Mouse (Mus musculus) adrenal gland, adult 8-10 months (tissue): ENCODE measurements around the gene Mpnd. TPM values are rescaled to one million over a fixed set of nuclear protein-coding genes. Genes with fewer than 3 reads are reported as not detected.

Experiments
- DNase-seq: peaks from one replicate; pipeline ENCODE4 v3.0.0; 2022
- total RNA-seq, 4 experiments: library from RNA; stranded (reverse); gene quantifications; 2 replicates each; pipeline ENCODE4 v1.2.4; 2022

Gene Mpnd
- total RNA-seq, 4 experiments from 2014 or later = 101 to 119 (median 110) TPM

- DNase-seq = no peak
Observed at GRCm38 (mm10) chr17:55986030-55986961, 19.2 kb upstream of the Mpnd start, which contains the start of gene Fsd1. Gene Fsd1 (plus strand): TSS chr17:55986509.

DNA sequence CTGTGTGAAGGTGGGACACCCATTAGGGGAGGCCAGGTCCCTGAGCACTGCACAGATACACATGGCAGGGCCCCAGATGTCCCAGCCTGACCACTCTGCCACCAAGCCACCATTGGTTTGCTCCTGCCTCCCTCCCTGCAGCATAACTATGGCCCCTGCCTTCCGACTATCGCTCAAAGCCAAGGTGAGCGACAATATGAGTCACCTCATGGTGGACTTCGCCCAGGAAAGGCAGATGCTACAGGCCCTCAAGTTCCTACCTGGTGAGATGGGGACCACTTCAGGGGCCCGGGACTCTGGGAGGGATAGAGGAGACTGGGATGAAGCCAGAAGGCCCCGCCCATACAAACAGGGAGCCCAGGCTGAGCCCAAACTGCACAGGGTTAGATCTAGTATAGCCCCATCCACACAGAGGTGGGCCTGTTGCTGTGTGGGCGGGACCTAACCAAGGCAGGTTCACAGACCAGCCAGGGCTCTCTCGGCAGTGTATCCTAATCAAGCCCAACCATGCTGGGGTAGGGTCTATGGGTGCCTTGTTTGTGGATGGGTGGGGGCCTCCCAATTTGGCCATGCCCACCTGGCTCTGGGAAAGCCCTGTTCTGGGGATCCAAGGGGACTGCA is 15.1 kb upstream of the Mpnd start:
- no peak for DNase-seq

DNA sequence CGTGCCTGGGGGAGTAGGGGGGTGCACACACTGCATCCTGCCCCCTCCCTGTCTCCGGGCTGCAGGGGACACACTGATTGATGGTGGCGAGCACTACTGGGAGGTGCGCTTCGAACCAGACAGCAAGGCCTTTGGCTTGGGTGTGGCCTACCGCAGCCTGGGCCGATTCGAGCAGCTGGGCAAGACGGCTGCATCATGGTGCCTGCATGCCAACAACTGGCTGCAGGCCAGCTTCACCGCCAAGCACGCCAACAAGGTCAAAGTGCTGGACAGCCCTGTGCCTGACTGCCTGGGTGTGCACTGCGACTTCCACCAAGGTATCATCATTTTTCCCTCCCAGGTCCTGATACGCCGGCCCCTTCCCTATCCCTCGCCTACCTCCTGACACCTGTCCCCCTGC is 9.5 kb upstream of the Mpnd start:
- DNase-seq = peak; percentile 71

- no peak for DNase-seq
Observed at GRCm38 (mm10) chr17:55999794-56000499, 5.6 kb upstream of the Mpnd start.

DNA sequence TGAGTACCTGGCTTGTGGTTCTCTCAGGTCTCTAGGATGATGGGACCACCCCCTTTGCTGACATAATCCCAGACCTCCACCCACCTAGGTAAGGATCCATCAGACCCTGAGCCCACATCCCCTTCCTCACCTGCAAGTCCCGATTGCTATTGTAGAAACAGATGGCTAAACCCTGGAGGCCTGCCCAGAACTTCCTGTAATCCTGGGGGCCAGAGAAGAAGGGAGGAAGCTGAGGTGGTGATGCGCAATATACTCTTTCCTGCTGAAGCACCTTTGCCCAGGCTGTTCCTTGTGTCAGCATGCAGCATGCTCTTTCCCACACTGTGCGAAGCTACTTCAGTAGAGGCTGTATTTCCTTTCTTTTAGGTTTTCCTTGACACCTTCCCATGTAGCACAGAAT is 2.5 kb upstream of the Mpnd start:
- no peak for DNase-seq

DNA sequence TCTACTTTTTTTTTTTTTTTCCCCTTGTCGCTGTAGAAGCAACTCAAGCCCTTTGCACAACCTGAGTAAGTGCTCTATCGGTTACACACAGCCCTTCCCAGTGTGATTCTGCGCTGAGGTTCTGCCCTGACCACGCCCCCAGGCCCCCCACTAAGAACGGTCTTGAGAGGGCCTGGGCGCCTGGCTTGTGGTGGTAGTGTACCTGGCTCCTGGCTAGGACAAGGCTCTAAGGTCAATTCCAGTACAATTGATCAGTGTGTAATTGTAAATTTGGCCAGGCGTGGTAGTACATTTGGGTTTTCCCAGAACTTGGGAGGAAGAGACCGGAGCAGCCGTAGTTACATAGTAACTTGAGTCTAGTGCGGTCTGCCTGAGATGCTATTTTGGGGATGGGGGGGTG is 1.4 kb downstream of the Mpnd start:
- DNase-seq = no peak

DNA sequence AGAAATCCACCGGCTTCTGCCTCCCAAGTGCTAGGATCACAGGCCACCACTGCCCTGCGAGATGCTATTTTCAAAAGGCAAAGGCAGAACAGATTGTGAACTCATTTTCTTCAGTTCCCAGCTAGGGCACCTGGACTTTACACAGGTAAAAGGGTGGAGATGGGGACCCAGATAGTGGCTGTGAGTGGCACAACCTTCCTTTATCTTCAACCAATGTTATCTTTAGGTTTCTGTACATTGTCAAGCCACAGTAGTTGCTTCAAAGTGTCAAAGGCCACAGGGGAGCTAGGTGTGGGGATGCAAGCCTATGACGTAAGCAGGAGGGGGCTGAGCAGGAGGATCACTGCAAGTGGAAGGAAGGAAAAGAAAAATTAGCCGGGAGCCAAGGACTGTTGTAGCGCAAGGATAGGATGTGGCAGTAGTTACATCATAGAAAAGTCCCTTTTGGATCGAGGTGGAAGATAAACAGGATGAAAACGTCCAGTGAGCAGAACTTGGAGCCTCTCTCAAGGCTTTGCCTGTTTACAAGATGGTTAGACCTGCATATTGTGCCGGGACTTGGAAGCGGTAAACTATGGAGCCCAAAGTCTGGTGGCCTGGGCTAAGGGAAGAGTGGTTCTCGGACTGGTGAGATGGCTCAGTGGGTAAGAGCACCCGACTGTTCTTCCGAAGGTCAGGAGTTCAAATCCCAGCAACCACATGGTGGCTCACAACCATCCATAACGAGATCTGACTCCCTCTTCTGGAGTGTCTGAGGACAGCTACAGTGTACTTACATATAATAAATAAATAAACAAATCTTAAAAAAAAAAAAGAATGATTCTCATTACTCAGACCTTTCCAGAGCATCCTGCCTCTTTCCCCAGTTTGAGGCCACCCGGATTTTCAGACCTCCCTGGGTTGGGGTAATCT is 2.2 kb downstream of the Mpnd start:
- peak; percentile 9 for DNase-seq

- peak; percentile 96 for DNase-seq
Observed at GRCm38 (mm10) chr17:56008356-56009087, 3.0 kb downstream of the Mpnd start.

DNA sequence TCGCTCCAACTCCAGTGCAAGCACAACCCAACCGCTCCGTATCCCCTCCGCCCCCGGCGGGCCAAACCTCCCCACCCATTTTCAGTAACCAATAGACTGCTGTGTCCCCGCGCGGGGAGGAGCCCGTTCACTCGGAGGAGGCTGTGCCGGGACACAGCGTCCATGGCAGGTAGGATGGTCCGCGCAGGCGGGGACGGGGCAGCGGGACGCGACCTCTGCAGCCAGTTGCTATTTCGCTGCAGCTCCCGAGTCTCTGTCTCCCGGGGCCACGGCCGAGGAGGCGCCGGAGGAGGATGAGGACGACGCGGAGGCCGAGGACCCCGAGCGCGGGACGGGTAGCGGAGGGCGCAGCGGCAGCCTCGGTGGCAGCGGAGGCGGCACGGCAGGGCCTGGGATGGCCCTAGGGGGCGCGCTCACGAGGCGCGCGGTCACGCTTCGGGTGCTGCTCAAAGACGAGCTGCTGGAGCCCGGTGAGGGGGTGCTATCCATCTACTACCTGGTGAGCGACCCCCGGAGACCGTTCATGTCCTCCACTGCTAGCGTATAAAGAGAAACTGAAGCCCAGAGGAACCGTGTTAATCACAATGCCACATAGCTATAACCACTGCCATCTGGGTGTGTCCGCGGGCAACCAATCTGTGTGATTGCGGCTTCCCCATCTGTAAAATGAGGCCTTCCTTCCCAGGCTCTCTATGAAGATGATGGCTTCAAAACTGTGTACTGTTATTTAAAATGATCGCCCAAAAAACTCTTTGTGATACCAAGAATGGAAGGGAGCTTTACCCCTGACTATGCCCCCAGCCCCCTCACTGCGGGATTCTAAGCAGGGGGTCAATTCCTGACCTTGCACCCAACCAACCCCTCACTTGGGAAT is 3.8 kb downstream of the Mpnd start:
- DNase-seq = peak; percentile 92

- DNase-seq = no peak
Observed at GRCm38 (mm10) chr17:56009962-56010240, 4.4 kb downstream of the Mpnd start.

DNA sequence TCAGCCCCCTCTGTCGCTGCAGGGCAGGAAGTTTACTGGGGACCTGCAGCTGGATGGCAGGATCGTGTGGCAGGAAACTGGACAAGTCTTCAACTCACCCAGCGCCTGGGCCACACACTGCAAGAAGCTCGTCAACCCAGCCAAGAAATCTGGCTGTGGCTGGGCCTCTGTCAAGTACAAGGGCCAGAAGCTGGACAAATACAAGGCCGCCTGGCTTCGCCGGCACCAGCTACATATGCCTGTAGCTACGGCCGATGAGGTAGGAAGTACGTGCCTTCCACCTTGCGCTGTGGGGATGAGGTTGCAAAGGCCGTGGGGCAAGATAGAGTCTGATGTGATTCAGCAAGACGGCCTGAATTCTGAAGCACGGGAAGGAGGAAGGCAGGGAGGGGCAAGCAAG is 4.7 kb downstream of the Mpnd start:
- peak; percentile 15 for DNase-seq

GRCm38 (mm10) chr17:56010681-56011080 is 5.2 kb downstream of the Mpnd start:
- DNase-seq = peak; percentile 62

DNA sequence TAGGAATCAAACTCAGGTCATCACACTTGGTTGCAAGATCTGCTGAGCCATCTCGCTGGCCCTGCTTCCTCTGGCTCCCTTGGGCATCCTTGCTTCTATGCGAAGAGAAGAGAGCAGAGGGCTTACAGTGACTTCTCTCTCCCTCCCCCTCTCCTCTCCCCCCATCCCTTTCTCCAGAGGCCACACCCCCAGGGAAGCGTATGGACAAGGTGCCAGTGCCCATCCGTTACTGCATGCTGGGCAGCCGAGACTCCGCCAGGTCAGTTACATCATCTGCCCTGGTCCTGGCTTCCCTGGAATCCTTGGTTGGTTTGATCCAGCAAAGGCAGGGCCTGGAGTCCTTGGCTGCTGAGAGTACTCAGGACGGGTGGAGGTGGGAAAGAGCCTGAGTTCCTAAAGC is 5.9 kb downstream of the Mpnd start:
- DNase-seq = no peak

GRCm38 (mm10) chr17:56015293-56015692 is 9.8 kb downstream of the Mpnd start:
- DNase-seq = peak; percentile 9

GRCm38 (mm10) chr17:56016382-56016781 is 10.9 kb downstream of the Mpnd start:
- peak; percentile 34 for DNase-seq

DNA sequence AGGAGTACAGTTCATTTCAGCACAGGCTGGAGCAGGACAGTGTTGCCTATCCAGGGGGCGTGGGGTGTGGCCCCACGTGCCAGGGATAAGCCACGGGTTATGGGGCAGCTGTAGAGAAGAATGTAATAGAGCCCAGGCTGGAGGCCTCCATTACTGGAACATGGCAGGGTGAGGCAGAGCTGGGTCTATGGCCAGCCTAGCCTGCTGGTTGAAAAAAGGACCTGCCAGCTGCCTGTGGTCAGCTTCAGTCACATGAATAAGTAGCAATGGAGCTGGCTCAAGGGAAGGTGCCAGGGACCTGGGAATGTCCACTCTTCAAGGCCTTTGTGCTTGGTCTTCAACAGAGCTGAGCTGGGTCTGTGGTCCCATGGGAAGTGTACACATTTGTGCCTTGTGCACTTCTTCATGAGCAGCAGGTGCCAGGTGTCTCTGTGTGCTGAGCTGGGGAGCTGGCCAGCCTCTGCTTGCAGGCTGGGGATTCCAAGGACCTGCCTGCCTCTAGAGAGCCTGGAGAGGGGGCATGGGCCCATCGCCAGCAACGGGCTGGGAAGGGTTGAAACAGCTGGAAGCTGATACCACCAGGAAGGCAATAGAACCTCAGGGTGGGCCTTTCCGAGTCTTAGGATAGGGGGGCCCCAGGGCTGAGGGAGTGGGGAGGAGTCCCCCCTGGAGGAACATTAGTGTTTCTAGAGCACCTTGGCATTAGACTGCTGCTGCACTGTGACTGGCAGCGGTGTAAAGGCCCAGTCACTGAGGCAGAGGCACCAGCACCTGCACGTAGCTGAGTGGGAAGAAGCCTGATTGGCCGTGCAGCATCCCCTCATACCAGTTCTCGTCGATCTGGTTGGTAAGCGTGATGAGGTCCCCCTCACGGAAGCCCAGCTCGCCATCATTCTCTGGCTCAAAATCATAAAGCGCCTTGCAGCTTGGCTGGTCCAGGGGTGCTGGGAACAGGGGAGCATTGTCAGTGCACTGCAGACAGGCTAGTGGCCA is 11.6 kb downstream of the Mpnd start:
- peak; percentile 18 for DNase-seq

GRCm38 (mm10) chr17:56017848-56018247 is 12.3 kb downstream of the Mpnd start:
- peak; percentile 17 for DNase-seq

DNA sequence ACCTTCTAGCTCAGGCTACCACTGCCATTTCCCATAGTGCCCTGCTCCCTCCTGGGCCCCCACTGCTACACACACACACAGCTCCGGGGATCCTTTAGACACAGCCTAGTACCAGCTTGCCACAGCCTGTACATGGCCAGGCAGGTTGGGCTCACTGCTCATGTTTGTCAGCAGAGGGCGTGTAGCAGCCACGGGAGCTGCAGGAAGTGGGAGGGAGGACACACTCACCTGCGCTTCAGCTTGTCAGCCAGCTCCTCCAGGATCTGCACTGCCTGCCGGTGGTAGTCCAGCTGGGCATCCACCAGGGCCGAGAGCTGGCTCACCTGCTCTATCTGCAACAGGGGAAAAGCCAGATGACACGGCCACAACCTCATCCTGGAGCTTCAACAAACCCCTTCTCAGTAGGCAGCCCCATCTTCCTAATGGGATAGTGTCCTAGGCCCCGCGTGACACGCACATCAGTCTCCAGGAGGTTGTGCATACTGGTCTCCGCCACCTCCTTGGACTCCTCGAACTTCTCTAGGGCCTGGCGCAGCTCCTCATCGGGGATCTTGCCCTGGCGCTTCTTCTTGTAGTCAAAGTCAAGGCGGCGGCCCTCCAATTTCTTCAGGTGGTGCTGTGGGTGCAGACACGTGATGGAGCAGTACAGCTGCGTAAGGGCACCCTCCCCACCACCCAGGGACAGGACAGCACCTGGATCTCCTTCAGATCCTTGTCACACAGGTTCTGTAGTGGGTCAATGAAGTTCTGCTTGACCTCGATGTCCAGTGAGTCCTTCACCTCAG is 13.0 kb downstream of the Mpnd start:
- DNase-seq = peak; percentile 36
